Mouse (Mus musculus): ENCODE data around the gene Man2a1. TPM values are rescaled to one million over a fixed set of nuclear protein-coding genes. Genes with fewer than 3 reads are reported as not detected.
A peak's percentile ranks its signal among the peaks of the same experiment; 100 is the strongest.

Gene Man2a1
- 1.6 and 2.2 TPM in 2 replicates for polyA plus RNA-seq (2014; fragmentation: Nextera tagmentation; extraction: Ambion mirVana)

DNA sequence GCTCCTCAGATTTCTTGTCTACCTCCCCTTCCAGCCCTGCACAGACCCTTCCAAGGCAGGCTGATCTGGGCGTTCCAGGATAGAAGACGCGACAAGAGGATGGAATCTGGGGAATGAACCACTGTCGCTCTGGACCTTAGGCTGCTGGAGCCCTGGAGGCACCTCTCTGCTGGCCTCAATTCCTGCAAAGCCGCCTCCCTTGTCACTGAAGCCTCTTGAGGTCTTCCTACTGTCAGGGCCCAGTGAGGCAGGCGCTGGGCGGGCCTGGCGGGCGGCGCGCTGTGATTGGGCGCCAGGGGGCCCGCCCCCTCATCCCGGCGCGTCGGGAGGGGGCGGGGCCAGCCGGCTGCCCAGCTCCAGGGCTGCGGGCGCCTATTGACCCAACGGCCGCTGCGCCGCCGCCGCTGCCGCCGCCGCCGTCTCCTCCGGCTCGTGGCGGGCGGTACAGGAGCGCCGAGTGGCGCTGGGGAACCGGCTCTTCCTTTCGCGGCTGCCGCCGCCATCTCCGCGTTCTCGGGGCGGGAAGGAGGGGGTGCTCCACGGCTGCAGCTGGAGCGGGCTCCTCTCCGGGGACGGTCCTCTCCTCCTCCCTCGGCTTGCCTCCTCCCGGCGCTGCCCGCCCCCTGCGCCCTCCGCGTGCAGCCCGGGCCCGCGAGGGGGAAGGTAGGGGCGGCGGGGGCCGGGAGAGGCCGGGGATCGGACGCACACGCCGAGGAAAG lies at the start of gene Man2a1:
TSS of gene Man2a1 (plus strand) at position 365 of the 719 bp plus-strand sequence.
- no peaks in the 10 kb centered on the region for H3K36me3 ChIP-seq (ENCODE audit: control insufficient read depth, insufficient read depth, low read length)
- H3K4me3 ChIP-seq (ENCODE audit: low read depth, low read length) = peak within 1 kb of the TSS; percentile 83
- H3K4me1 ChIP-seq (ENCODE audit: control insufficient read depth, insufficient read depth, low read length) = peaks cover 4% of the 10 kb centered on the region; the same call in 1 of the 2 replicates
- peak within 1 kb of the TSS; percentile 86 for H3K27ac ChIP-seq (ENCODE audit: low read depth, low read length)
- peak within 1 kb of the TSS; percentile 87 for H3K9ac ChIP-seq (ENCODE audit: low read length)
- WGBS = under 1% methylated on average over 48 of the region's 69 CpGs
- no peaks in the 10 kb centered on the region for H3K9me3 ChIP-seq (replicated peaks; ENCODE audit: control insufficient read depth, low read length)
- DNase-seq (ENCODE audit: low spot score) (peak; percentile 91), ATAC-seq (peak; percentile 97)
- peak within 1 kb of the TSS; percentile 98 for H3K4me2 ChIP-seq (ENCODE audit: low read length)
- H3K27me3 ChIP-seq (replicated peaks; ENCODE audit: control insufficient read depth, insufficient read depth, low read length) = no peaks in the 10 kb centered on the region

DNA sequence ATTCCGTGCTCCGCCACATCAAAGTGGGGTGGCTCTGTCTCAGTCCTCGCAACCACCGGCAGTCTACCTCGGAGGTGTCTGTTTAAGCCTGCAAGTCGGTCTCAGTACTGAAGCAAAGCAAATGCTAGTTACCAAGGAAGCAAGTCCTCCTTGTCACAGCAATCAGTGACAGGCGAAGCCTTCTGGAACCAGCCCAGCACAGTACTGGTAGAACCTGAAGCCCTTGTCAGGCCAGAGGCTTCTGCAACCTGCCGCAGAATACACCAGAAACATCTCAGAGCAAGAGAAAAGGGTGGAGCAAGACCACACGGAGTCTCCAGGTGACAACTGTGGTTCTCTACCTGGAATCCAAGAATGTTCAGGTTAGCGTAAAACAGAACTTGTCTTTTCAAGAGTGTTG lies 47.2 kb upstream of the Man2a1 start:
- Histone ChIP-seq H3K9me3 (replicated peaks; ENCODE audit: control insufficient read depth, low read length) (no peaks in the 10 kb centered on the region), H3K4me3 (ENCODE audit: low read depth, low read length) (no peak overlapping the region), H3K27me3 (replicated peaks; ENCODE audit: control insufficient read depth, insufficient read depth, low read length) (no peaks in the 10 kb centered on the region), H3K36me3 (ENCODE audit: control insufficient read depth, insufficient read depth, low read length) (no peaks in the 10 kb centered on the region), H3K4me1 (ENCODE audit: control insufficient read depth, insufficient read depth, low read length) (no peaks in the 10 kb centered on the region), H3K4me2 (ENCODE audit: low read length) (no peak overlapping the region), H3K9ac (ENCODE audit: low read length) (no peak overlapping the region), H3K27ac (ENCODE audit: low read depth, low read length) (no peak overlapping the region)
- ATAC-seq (no peak), DNase-seq (ENCODE audit: low spot score) (no peak)
- 96% methylated on average over 10 of the region's 10 CpGs for WGBS

DNA sequence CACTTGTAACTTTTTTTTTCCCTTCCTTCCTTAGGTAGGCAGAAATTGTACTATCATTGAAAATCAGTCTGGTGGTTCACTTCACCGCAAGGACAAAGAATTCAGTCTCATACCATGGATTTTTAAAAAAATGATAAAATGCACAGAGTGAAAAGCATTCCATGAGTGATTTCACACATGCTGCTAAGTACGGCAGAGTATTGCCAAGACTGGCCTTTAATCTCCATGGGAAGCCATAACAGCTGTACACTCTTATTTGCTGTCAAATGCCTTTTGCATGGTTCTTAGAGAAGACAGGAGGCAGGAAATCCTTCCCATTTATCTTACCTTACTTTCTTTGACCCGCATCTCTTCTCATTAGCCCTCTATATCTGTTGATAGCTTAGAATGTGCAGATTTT lies 45.6 kb upstream of the Man2a1 start:
- no peaks in the 10 kb centered on the region for H3K27me3 ChIP-seq (replicated peaks; ENCODE audit: control insufficient read depth, insufficient read depth, low read length)
- no peak for ATAC-seq
- H3K36me3 ChIP-seq (ENCODE audit: control insufficient read depth, insufficient read depth, low read length) = no peaks in the 10 kb centered on the region
- no peak overlapping the region for H3K4me3 ChIP-seq (ENCODE audit: low read depth, low read length)
- H3K4me2 ChIP-seq (ENCODE audit: low read length) = no peak overlapping the region
- no peak overlapping the region for H3K9ac ChIP-seq (ENCODE audit: low read length)
- no peak for DNase-seq (ENCODE audit: low spot score)
- H3K9me3 ChIP-seq (replicated peaks; ENCODE audit: control insufficient read depth, low read length) = no peaks in the 10 kb centered on the region
- 80% methylated on average over 3 of the region's 3 CpGs for WGBS
- H3K4me1 ChIP-seq (ENCODE audit: control insufficient read depth, insufficient read depth, low read length) = no peaks in the 10 kb centered on the region
- no peak overlapping the region for H3K27ac ChIP-seq (ENCODE audit: low read depth, low read length)

DNA sequence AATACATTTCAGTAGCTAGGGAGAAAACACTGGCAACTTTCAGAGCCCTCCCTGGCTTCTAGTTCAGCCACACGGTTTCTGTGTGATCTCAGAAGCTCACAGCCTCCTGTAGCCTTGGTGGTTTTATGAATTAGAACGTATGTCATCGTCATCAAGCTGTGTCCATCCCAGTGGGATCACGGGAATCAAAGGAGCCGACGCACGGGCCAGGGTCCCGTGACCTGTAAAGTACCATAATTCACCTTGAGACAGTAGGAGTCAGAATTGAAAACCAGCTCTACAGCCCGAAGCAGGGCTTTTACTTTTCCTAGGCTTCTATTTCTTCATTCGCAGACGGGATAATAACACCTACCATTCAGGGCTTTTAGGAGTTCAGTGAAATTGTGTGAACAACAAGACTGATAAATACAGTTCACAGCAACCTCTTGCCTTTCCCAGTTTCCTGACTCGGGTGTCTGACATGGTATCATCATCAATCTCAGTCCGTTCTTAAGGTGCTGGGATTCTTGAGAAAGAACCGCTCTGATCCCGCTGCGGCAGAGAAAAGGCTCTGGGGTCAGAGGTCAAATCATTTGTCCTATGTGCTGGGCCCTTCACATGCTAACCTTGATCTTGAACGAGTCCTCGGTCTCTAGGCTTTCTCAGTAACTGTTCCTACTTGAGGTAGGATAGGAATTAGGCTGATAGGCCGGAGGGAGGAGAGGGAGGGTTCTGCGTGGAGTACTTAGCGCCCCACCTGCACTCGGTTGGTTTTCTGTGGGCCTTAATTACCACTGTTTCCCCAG lies 43.7 kb upstream of the Man2a1 start:
- no peak overlapping the region for H3K4me2 ChIP-seq (ENCODE audit: low read length)
- no peaks in the 10 kb centered on the region for H3K36me3 ChIP-seq (ENCODE audit: control insufficient read depth, insufficient read depth, low read length)
- peaks cover 3% of the 10 kb centered on the region; the same call in 1 of the 2 replicates for H3K4me1 ChIP-seq (ENCODE audit: control insufficient read depth, insufficient read depth, low read length)
- no peak overlapping the region for H3K9ac ChIP-seq (ENCODE audit: low read length)
- 89% methylated on average over 22 of the region's 22 CpGs for WGBS
- H3K9me3 ChIP-seq (replicated peaks; ENCODE audit: control insufficient read depth, low read length) = no peaks in the 10 kb centered on the region
- DNase-seq (ENCODE audit: low spot score) = no peak
- ATAC-seq = no peak
- H3K27me3 ChIP-seq (replicated peaks; ENCODE audit: control insufficient read depth, insufficient read depth, low read length) = no peaks in the 10 kb centered on the region
- no peak overlapping the region for H3K27ac ChIP-seq (ENCODE audit: low read depth, low read length)
- no peak overlapping the region for H3K4me3 ChIP-seq (ENCODE audit: low read depth, low read length)

DNA sequence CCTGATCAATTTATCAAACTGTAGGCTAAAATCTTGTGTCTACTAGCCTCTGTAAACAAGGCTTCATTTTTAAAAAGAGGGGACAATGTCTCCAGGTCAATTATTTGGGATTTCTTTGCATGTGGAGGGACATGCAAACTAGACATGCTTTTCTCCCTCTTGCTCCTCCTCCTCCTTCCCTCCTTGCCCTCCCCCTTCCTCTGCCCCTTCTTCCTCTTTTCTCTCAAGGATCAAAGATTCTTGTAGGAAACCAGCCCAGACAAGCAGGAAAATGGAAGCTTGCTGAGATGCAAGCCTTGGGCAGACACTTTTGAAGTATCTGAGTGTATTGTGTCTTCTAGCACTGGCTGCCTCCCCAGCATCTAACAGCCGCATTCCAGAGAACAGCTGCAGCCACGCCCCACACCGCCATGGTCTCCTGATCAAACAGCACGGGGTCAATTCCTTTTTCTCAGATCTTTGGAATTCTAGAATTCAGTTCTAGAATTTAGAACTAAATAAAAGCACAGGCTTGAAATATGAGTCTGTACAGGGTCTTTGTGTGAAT lies 41.5 kb upstream of the Man2a1 start:
- DNase-seq (ENCODE audit: low spot score) (peak; percentile 49), ATAC-seq (0 out of 2 replicates have a peak, but pooled peaks have one; percentile 26)
- no peaks in the 10 kb centered on the region for H3K36me3 ChIP-seq (ENCODE audit: control insufficient read depth, insufficient read depth, low read length)
- no peak overlapping the region for H3K4me3 ChIP-seq (ENCODE audit: low read depth, low read length)
- H3K9me3 ChIP-seq (replicated peaks; ENCODE audit: control insufficient read depth, low read length) = no peaks in the 10 kb centered on the region
- no peak overlapping the region for H3K9ac ChIP-seq (ENCODE audit: low read length)
- H3K27ac ChIP-seq (ENCODE audit: low read depth, low read length) = no peak overlapping the region
- H3K4me2 ChIP-seq (ENCODE audit: low read length) = no peak overlapping the region
- 9% methylated on average over 4 of the region's 4 CpGs for WGBS
- no peaks in the 10 kb centered on the region for H3K27me3 ChIP-seq (replicated peaks; ENCODE audit: control insufficient read depth, insufficient read depth, low read length)
- H3K4me1 ChIP-seq (ENCODE audit: control insufficient read depth, insufficient read depth, low read length) = peaks cover 3% of the 10 kb centered on the region; the same call in 1 of the 2 replicates

DNA sequence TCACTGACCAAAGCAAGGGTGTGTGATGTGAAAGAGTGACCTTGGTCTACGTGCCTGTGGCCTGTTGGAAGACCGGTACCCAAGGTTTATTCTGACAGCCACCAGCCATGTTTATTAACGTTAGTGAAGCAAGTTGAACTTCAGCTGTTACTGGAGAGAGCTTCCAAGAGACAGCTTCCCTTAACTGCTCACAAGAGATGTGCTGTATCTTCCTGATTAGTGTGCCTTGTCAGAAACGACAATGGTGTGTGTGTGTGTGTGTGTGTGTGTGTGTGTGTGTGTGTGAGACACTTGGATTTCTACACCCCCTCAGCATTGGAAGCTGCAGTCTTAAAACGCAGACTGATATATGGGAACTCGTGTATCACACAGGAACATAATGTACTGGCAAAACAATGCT lies 34.1 kb upstream of the Man2a1 start:
- Histone ChIP-seq H3K27ac (ENCODE audit: low read depth, low read length) (no peak overlapping the region), H3K4me1 (ENCODE audit: control insufficient read depth, insufficient read depth, low read length) (no peaks in the 10 kb centered on the region), H3K4me3 (ENCODE audit: low read depth, low read length) (no peak overlapping the region), H3K9me3 (replicated peaks; ENCODE audit: control insufficient read depth, low read length) (no peaks in the 10 kb centered on the region), H3K36me3 (ENCODE audit: control insufficient read depth, insufficient read depth, low read length) (no peaks in the 10 kb centered on the region), H3K4me2 (ENCODE audit: low read length) (no peak overlapping the region), H3K27me3 (replicated peaks; ENCODE audit: control insufficient read depth, insufficient read depth, low read length) (no peaks in the 10 kb centered on the region), H3K9ac (ENCODE audit: low read length) (no peak overlapping the region)
- WGBS = 75% methylated on average over 6 of the region's 6 CpGs
- no peak for ATAC-seq
- no peak for DNase-seq (ENCODE audit: low spot score)

DNA sequence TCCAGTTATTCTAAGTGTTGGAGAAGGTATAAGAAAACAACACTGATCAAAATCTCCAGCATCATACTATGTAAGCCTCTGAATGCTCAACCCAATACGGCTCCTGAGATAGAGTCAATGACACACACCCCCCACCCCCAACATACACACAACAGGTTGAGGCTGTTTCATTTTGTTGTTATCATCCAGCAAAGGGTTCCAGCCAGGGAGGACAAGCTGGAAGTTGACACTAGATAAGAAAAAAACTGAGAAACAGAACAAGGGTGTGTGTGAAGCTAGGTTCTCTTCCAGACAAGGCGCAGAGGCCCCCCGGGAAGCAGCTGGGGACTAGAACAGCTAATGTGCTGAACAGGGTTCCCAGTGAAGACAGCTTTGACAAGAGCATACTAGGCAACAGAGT lies 33.0 kb upstream of the Man2a1 start:
- DNase-seq (ENCODE audit: low spot score) = no peak
- Histone ChIP-seq H3K9me3 (replicated peaks; ENCODE audit: control insufficient read depth, low read length) (no peaks in the 10 kb centered on the region), H3K4me2 (ENCODE audit: low read length) (no peak overlapping the region), H3K27ac (ENCODE audit: low read depth, low read length) (no peak overlapping the region), H3K4me3 (ENCODE audit: low read depth, low read length) (no peak overlapping the region), H3K27me3 (replicated peaks; ENCODE audit: control insufficient read depth, insufficient read depth, low read length) (no peaks in the 10 kb centered on the region), H3K4me1 (ENCODE audit: control insufficient read depth, insufficient read depth, low read length) (no peaks in the 10 kb centered on the region), H3K36me3 (ENCODE audit: control insufficient read depth, insufficient read depth, low read length) (no peaks in the 10 kb centered on the region), H3K9ac (ENCODE audit: low read length) (no peak overlapping the region)
- no peak for ATAC-seq
- WGBS = 90% methylated on average over 3 of the region's 3 CpGs

DNA sequence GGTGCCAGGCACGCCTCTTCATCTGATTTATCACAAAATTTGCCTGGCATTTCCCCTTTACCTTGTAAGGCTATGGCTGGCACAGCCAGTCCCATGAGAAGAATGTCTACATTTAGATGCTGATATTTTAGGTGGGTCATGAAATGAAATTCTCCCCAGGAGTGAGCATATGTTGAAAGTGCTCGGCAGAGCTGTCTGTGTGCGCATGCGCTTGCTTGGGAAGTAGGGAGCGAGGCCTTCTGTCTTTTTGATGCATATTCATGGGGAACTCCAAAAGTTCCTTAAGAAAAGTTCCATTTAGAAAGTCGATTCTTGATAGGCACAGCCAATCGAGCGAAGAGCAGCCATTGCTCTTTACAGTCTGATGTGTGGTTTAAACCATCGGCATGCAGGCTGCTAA lies 26.6 kb upstream of the Man2a1 start:
- Histone ChIP-seq H3K4me3 (ENCODE audit: low read depth, low read length) (no peak overlapping the region), H3K4me1 (ENCODE audit: control insufficient read depth, insufficient read depth, low read length) (no peaks in the 10 kb centered on the region; the same call in 1 of the 2 replicates), H3K36me3 (ENCODE audit: control insufficient read depth, insufficient read depth, low read length) (no peaks in the 10 kb centered on the region), H3K4me2 (ENCODE audit: low read length) (no peak overlapping the region), H3K27me3 (replicated peaks; ENCODE audit: control insufficient read depth, insufficient read depth, low read length) (no peaks in the 10 kb centered on the region), H3K9me3 (replicated peaks; ENCODE audit: control insufficient read depth, low read length) (no peaks in the 10 kb centered on the region), H3K27ac (ENCODE audit: low read depth, low read length) (no peak overlapping the region), H3K9ac (ENCODE audit: low read length) (no peak overlapping the region)
- DNase-seq (ENCODE audit: low spot score) (no peak), ATAC-seq (no peak)
- 93% methylated on average over 9 of the region's 9 CpGs for WGBS
